Mouse (Mus musculus) heart, adult 2 months (tissue): ENCODE results near the gene Olfr68.

Experiments
- CTCF ChIP-seq: fragments of 200-600 bp; IDR thresholded peaks from 2 replicates; pipeline ENCODE4 v1.8.1; 2022; ENCODE audit warnings: antibody characterized with exemption, mild to moderate bottlenecking, moderate library complexity
- POLR2A ChIP-seq: fragments of 200-500 bp; IDR thresholded peaks from 2 replicates; pipeline ENCODE4 v1.6.1; 2011; ENCODE audit warnings: mild to moderate bottlenecking, low read depth, low read length, control low read depth; ENCODE audit not compliant: insufficient read depth

DNA sequence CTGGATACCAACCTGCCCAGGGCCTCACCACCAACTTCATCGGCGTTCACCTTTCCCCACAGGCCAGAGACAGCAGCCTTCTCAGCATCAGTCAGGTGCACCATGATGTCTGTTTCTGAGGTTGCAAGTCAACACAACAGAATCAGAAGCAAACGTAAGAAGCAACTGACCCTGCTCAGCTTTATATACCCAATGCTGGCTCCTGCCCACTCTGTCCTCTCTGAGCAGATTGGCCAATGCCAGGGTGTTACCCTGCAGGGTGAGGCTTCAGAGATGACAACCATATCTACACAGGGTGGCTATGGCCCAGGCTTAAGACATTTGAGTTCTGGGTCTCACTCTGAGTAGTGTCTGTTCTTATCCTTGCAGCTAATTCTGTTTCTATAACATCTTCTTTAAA is 34.3 kb upstream of the Olfr68 start, which contains the start of gene Hbb-bt:
- TF ChIP-seq POLR2A (no peak), CTCF (no peak)
